Mouse (Mus musculus): ENCODE data around the gene 1810062G17Rik.

The 1810062G17Rik gene

DNA sequence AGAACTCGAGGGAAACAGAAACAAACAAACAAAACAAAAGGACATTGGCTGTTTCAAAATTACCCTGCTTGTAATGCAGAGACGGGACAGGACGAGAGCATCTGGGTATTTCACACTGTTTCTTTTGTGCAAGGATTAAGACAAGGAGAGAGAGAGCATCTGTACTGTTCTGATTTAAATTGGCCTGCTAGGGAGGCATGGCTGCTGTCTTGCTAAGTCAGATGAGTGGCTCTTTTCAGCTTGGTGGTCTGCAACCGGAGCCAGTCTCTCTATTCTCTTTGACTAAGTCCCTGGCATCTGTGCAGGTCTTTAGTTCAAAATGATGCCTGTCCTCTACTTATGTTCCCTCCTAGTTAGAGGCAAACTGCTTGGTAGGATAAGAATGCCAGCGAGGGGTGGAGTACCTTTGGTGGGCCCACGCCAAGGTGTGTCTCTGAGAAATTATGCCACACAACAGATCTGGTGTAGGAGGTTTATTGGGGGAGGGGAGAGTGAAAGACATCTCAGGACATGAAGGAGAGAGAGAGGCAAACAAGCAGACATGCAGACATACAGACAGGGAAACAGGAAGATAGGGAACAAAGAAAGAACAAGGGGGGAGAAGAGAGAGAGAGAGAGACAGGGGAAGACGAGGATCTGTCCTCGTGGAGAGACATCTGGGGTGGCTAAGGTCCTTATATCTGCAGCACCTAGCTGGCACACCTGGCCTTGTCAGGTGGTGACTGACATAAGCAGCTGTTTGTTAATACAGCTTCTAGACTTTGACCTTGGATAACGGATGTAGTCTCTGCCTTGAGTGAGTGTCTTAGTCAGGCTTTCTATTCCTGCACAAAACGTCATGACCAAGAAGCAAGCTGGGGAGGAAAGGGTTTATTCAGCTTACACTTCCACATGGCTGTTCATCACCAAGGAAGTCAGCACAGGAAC lies 30.3 kb downstream of the 1810062G17Rik start:
- no peak for DNase-seq (ENCODE audit: low spot score)

DNA sequence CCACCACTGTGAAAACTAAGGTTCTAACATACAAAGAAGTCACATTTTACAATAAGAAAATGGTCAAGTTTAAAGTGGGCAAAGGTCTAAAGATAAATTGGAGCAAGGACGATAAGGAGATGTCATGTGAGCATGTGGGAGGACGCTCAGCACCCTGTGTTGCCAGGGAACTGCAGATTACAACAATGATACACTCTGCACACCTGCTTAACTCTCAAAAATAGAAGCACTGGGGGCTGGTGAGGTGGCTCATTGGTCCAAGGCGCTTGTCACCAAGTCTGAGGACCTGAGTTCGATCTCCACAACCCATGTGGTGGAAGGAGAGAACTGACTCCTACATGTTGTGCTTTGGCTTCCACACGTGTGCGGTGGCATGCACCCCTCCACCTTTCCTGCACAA lies 35.8 kb downstream of the 1810062G17Rik start:
- no peak for DNase-seq (ENCODE audit: low spot score)

DNA sequence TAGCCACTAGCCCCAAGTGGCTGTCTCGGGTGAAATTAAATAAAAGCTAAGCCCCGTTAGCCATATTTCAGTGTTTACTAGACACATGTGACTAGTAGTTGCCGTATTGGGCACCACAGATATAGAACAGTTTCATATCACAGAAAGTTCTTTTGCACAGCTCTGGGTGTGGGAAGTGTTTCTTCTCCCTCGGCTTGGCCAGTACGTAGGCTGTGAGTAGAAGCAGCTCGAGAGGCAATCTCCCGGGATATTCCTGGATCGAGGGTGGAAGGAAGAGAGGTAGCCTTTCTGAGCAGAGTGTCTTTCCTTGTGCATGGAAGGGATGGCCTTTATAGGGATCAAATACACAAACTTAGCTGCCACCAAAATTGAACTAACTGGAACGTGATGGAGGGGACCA lies 40.5 kb downstream of the 1810062G17Rik start:
- no peak for DNase-seq (ENCODE audit: low spot score)

DNA sequence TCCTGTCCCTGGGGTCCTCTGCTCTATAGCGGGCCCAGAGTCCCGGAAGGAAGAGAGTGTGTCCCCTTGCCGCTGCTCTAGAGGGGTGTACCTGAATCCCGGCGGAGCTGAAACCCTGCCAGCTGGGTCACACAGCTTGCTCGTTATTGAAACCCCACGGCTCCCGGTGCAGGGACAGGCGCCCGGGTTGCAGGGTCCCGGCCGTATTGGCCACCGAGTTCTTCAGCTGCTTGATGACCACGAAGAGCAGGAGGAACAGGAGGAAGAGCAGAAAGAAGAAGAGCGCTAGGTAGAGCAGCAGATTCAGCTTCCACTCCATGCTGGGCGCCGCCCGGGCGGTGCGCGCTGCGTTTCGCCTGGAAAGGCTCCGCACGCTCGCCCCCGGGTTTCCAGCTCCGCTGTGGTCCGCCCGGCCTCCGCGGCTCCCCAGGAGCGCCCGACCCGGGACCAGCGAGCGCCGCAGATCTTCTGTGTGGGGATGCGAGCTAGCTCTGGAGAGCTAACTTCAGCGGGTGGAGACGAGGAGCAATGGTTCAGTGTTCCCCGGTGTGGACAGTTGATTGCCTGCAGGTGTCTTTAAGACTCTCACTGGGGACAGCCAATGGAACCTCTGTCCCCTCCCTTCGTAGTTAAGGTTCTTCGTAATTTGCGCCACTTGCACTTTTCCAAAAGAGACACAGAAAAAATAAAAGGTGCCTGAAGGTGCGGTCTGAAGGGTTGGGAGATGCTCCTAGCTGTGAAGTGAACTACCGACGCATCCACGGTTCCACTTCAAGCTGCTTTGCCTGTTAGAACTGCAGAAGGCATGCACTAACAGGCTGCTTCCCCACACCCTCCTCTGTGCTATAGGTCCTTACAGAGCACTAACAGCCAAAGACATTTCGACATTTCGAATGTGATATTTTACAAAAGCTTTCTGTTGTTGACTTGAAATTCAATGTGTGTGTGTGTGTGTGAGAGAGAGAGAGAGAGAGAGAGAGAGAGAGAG lies 45.6 kb downstream of the 1810062G17Rik start, which contains the start of gene Gm11549:
Gene Gm11549, minus strand, starts transcription at position 741 of the 988 bp plus-strand sequence.
- no peak for DNase-seq (ENCODE audit: low spot score)

DNA sequence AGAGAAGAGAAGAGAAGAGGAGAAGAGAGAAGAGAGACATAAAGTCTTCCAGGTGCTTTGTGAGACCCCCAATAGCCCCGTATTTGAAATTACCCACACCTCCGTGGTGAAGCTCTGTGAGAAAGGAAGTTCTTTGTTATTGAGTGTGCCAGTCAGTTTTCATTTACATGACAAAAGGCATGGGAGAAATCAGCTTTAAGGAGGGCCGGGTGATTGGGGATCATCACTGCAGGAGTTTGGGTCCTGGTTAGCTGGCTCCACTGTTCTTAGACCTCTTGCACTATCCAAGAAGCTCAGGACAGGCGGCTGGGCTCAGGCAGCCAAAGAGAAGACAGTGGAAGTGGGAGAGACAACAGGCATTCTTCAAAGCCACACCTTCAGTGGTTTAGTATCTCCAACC lies 46.4 kb downstream of the 1810062G17Rik start:
- DNase-seq (ENCODE audit: low spot score): no peak

DNA sequence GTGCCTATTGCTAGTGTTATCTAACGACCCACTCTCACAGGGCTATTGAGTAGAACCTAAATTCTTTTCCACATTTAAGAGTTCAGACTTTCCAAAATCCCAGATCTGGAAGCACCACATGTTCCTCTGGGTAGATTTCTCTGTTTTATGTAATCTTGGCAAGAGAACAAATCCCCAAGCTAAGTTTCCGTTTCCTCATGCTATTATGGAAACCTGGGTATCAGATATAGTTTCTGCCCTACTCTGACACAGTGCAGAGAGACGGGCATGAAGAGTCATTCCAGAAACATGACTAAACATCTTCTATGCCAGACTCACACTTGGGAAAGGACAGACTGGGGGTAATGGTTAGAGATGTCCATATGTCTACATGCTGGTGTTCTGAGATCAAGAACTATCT lies 48.7 kb downstream of the 1810062G17Rik start:
- DNase-seq (ENCODE audit: low spot score): no peak

DNA sequence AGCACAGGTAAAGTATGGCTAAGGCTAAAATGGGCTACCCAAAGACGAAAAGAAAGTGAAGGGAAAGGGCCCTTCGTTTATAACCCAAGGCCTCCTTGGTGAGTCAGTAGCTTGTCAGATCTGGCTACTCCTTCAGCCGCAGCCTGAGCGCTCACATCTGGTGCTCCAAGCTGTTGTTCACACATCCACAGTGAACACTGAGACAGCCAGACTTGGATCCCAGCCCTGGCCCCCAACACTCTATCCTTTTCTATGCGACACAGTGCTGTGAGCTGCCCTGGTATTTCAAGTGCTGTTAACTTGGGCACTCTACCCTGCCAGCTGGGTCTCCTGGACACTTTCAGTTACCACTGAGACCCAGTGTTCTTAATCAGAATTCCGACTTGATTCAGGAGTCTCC lies 54.6 kb downstream of the 1810062G17Rik start:
- DNase-seq (ENCODE audit: low spot score): no peak

DNA sequence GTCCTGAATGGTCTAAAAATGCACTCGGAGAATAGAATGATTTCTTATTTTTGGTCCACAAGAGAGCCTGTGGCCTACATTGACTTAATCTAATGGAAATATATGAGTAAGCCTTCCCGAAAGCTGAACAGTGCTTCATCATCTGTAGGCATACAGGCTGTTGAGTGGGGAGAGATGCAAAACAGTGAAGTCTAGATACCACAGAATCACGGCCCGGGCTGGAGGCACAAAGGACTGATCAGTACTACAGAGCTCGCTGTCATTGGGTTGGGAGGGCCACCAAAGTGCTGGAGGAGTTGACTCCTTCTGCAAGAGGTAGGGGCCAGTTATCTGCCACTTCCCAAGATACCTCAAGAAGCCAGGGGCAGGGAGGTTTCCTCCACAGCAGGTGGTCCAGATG lies 55.0 kb downstream of the 1810062G17Rik start:
- DNase-seq (ENCODE audit: low spot score): no peak

DNA sequence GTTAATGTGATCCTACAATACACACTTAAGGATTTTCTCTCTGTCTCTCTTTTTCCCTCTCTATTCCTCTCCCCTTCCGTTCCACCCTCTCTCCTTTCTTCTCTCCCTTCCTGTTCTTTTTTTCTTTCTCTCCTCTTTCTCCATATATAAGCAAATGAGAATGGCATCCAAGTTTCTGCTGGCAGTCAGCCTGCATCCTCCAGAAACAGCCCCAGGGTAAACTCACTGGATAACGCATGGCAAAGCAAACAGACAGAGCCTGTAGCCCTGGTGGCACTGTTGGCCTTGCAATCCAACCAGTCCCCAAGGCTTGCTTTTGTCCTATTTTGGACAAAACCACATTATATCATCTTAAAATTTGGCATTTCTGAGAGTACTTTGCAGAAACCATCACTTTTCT lies 55.5 kb downstream of the 1810062G17Rik start:
- no peak for DNase-seq (ENCODE audit: low spot score)
